Mouse (Mus musculus): Measurements from ENCODE around the gene Haspin. TPM values are rescaled to one million over a fixed set of nuclear protein-coding genes. Genes with fewer than 3 reads are reported as not detected.

Gene Haspin
- polyA plus RNA-seq, 1 experiment from 2014 or later: 6.6 TPM

Other genes with a start within 250 kb of the Haspin start
- 0.43 and 0.74 TPM in 2 replicates for gene Atp2a3, start 177.1 kb downstream of the Haspin start, polyA plus RNA-seq (2014; fragmentation: Nextera tagmentation; extraction: Ambion mirVana)
- gene P2rx1, start 139.2 kb downstream of the Haspin start, polyA plus RNA-seq (2014; fragmentation: Nextera tagmentation; extraction: Ambion mirVana): 0.53 and 0.57 TPM in 2 replicates
- 8.0 and 10.8 TPM in 2 replicates for gene Camkk1, start 119.3 kb downstream of the Haspin start, polyA plus RNA-seq (2014; fragmentation: Nextera tagmentation; extraction: Ambion mirVana)
- gene Ncbp3, start 90.5 kb downstream of the Haspin start, polyA plus RNA-seq (2014; fragmentation: Nextera tagmentation; extraction: Ambion mirVana): 5.7 and 6.5 TPM in 2 replicates
- gene Itgae, start 47.7 kb downstream of the Haspin start, polyA plus RNA-seq (2014; fragmentation: Nextera tagmentation; extraction: Ambion mirVana): 0.11 and 0.25 TPM in 2 replicates
- gene P2rx5, start 22.1 kb upstream of the Haspin start, polyA plus RNA-seq (2014; fragmentation: Nextera tagmentation; extraction: Ambion mirVana): 0.78 and 0.93 TPM in 2 replicates
- 140 and 163 TPM in 2 replicates for gene Emc6, start 38.7 kb upstream of the Haspin start, polyA plus RNA-seq (2014; fragmentation: Nextera tagmentation; extraction: Ambion mirVana)
- 193 and 203 TPM in 2 replicates for gene Tax1bp3, start 38.8 kb upstream of the Haspin start, polyA plus RNA-seq (2014; fragmentation: Nextera tagmentation; extraction: Ambion mirVana)
- 17.6 and 19.7 TPM in 2 replicates for gene Ctns, start 60.7 kb upstream of the Haspin start, polyA plus RNA-seq (2014; fragmentation: Nextera tagmentation; extraction: Ambion mirVana)
- 1.1 and 1.5 TPM in 2 replicates for gene Shpk, start 61.2 kb upstream of the Haspin start, polyA plus RNA-seq (2014; fragmentation: Nextera tagmentation; extraction: Ambion mirVana)
- 0.09 TPM in 1 of 2 replicates, not detected in the other for gene Trpv1, start 96.0 kb upstream of the Haspin start, polyA plus RNA-seq (2014; fragmentation: Nextera tagmentation; extraction: Ambion mirVana)
- 0.14 TPM in 1 of 2 replicates, not detected in the other for gene Trpv3, start 129.1 kb upstream of the Haspin start, polyA plus RNA-seq (2014; fragmentation: Nextera tagmentation; extraction: Ambion mirVana)
- 0.74 and 0.91 TPM in 2 replicates for gene Aspa, start 191.3 kb upstream of the Haspin start, polyA plus RNA-seq (2014; fragmentation: Nextera tagmentation; extraction: Ambion mirVana)
- gene Gm49340, start 191.4 kb upstream of the Haspin start, polyA plus RNA-seq (2014; fragmentation: Nextera tagmentation; extraction: Ambion mirVana): not detected in 2 replicates
- not detected in 2 replicates for gene Spata22, start 191.4 kb upstream of the Haspin start, polyA plus RNA-seq (2014; fragmentation: Nextera tagmentation; extraction: Ambion mirVana)
- not detected in 2 replicates for gene Olfr20, start 212.5 kb upstream of the Haspin start, polyA plus RNA-seq (2014; fragmentation: Nextera tagmentation; extraction: Ambion mirVana)
- not detected in 2 replicates for gene Olfr376, start 233.0 kb upstream of the Haspin start, polyA plus RNA-seq (2014; fragmentation: Nextera tagmentation; extraction: Ambion mirVana)